Mouse (Mus musculus): ENCODE measurements around the gene Usp49. TPM values are rescaled to one million over a fixed set of nuclear protein-coding genes. Genes with fewer than 3 reads are reported as not detected.

Gene Usp49
- polyA plus RNA-seq, 2 experiments, result 5.0 to 17.6 TPM

DNA sequence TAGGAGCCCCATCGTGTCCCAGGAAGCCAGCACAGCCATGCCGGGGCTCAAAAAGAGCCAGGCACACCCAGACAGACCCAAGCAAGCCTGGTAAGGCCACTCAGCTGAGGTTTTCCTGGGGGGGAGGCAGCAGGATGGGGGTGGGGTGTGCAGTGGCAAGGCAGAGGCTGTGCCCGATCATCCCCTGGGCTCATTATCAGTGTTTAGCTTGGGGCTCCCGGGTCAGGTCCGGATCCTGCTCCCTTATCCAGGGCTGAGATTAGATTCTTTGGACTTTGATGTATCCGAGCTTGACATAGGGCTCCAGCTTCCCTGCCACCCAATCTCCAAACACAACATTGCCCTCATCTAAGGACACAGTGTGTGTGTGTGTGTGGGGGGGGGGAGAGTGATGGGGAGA, 81.4 kb downstream of the Usp49 start:
- DNase-seq (ENCODE audit: low spot score) (no peak), ATAC-seq (ENCODE audit: low FRiP score, low read depth) (no peak)
- no peak overlapping the region for H3K4me3 ChIP-seq (replicated peaks; ENCODE audit: low read length)
- TF ChIP-seq POLR2A (IDR thresholded peaks at IDR 0.05; ENCODE audit: borderline replicate concordance, extremely low read depth, insufficient read depth, insufficient read length), result no peak
- no peak overlapping the region for H3K9ac ChIP-seq (ENCODE audit: low read depth, low read length, severe bottlenecking)
- no peaks in the 10 kb centered on the region for H3K9me3 ChIP-seq (ENCODE audit: control insufficient read depth, low read length)
- no peaks in the 10 kb centered on the region for H3K4me1 ChIP-seq (ENCODE audit: control insufficient read depth, insufficient read depth, low read length)
- no peaks in the 10 kb centered on the region for H3K27me3 ChIP-seq (ENCODE audit: control insufficient read depth, insufficient read depth, low read length)
- WGBS, result 61% methylated on average over 6 of the region's 6 CpGs
- H3K36me3 ChIP-seq (ENCODE audit: control insufficient read depth, insufficient read depth, low read length), result no peaks in the 10 kb centered on the region
- no peak overlapping the region for H3K27ac ChIP-seq (replicated peaks; ENCODE audit: low read depth, low read length)
- no peak overlapping the region for H3K4me2 ChIP-seq (replicated peaks; ENCODE audit: low read depth, low read length, severe bottlenecking)

DNA sequence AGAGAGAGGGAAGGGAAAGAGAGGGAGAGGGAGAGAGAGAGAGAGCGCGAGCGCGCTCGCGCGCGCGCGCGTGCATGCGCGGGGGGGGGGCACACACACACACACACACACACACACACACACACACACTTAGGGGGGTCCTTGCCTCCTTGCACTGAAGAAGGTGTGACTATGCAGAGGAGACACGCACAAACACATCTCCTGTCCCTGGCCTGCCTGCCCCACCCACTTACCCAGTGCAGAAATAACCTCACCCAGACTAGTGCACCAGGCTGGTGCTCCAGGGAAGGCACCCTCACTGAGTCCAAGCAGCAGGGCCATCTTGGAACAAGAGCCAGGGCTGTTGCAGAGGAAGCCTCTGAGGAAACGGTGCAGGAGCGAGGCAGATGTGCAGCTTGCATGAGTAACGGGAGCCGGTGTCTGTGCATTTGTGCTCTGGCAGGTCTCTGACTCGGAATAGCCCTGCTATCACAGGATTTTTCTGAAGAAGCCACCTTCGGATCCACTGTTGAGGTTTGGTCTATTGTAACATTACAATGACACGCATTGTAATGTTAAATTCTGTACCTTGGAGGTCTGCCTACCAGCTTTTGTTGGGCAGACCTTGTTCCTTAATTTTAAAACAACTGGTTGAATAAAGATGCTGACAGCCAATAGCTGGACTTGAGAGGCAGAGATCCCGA, 82.5 kb downstream of the Usp49 start:
- WGBS, result 67% methylated on average over 21 of the region's 22 CpGs
- no peaks in the 10 kb centered on the region for H3K36me3 ChIP-seq (ENCODE audit: control insufficient read depth, insufficient read depth, low read length)
- DNase-seq (ENCODE audit: low spot score), result no peak
- H3K9ac ChIP-seq (ENCODE audit: low read depth, low read length, severe bottlenecking), result no peak overlapping the region
- H3K27me3 ChIP-seq (ENCODE audit: control insufficient read depth, insufficient read depth, low read length), result no peaks in the 10 kb centered on the region
- ATAC-seq (ENCODE audit: low FRiP score, low read depth), result no peak
- no peaks in the 10 kb centered on the region for H3K4me1 ChIP-seq (ENCODE audit: control insufficient read depth, insufficient read depth, low read length)
- H3K4me2 ChIP-seq (replicated peaks; ENCODE audit: low read depth, low read length, severe bottlenecking), result no peak overlapping the region
- TF ChIP-seq POLR2A (IDR thresholded peaks at IDR 0.05; ENCODE audit: borderline replicate concordance, extremely low read depth, insufficient read depth, insufficient read length), result no peak
- no peaks in the 10 kb centered on the region for H3K9me3 ChIP-seq (ENCODE audit: control insufficient read depth, low read length)
- H3K4me3 ChIP-seq (replicated peaks; ENCODE audit: low read length), result no peak overlapping the region
- no peak overlapping the region for H3K27ac ChIP-seq (replicated peaks; ENCODE audit: low read depth, low read length)

DNA sequence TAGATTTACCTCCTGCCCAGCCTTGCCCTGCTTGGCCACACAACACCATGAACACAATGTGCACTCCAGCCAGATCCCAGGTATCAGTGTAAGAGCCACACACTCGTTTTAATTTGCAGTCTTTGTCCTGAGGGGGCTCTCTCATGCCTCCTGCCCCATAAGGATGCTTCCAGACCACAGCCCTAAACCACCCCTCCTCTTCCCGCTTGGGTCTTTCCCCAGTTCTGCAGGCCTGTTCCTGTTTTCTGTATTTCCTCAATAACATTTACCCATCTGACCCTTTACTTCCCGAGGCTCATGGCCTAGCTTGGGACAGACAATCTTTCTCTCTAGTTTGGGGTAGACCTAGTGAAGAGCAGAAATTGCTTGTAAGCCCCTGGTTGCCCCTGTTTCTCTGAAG, 84.5 kb downstream of the Usp49 start:
- no peak for DNase-seq (ENCODE audit: low spot score)
- no peak overlapping the region for H3K9ac ChIP-seq (ENCODE audit: low read depth, low read length, severe bottlenecking)
- H3K4me2 ChIP-seq (replicated peaks; ENCODE audit: low read depth, low read length, severe bottlenecking), result no peak overlapping the region
- no peak overlapping the region for H3K4me3 ChIP-seq (replicated peaks; ENCODE audit: low read length)
- 56% methylated on average over 3 of the region's 3 CpGs for WGBS
- no peaks in the 10 kb centered on the region for H3K9me3 ChIP-seq (ENCODE audit: control insufficient read depth, low read length)
- no peaks in the 10 kb centered on the region for H3K4me1 ChIP-seq (ENCODE audit: control insufficient read depth, insufficient read depth, low read length)
- TF ChIP-seq POLR2A (IDR thresholded peaks at IDR 0.05; ENCODE audit: borderline replicate concordance, extremely low read depth, insufficient read depth, insufficient read length), result no peak
- H3K27ac ChIP-seq (replicated peaks; ENCODE audit: low read depth, low read length), result no peak overlapping the region
- no peaks in the 10 kb centered on the region for H3K27me3 ChIP-seq (ENCODE audit: control insufficient read depth, insufficient read depth, low read length)
- ATAC-seq (ENCODE audit: low FRiP score, low read depth), result no peak
- H3K36me3 ChIP-seq (ENCODE audit: control insufficient read depth, insufficient read depth, low read length), result no peaks in the 10 kb centered on the region

DNA sequence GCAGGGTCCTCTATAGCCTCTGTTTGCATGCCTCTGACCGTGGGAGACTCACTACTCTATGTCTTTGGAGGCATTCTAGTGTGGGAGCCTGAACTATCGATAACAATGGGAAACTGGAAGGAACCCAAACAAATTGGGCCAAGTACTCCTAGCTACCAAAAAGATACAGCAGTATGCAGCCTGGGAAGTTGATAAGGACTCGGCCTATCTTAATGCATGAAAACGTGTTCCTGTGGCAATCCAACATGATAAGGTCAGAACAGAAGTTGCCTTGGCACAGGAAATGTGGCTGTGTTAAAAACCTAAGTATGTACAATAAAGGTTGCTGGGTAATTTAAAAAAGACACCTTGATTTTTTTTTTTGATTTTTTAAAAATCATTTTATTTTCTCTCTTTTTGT, 90.7 kb downstream of the Usp49 start:
- DNase-seq (ENCODE audit: low spot score) (no peak), ATAC-seq (ENCODE audit: low FRiP score, low read depth) (no peak)
- Histone ChIP-seq H3K27ac (replicated peaks; ENCODE audit: low read depth, low read length) (no peak overlapping the region), H3K4me3 (replicated peaks; ENCODE audit: low read length) (no peak overlapping the region), H3K9ac (ENCODE audit: low read depth, low read length, severe bottlenecking) (no peak overlapping the region), H3K4me2 (replicated peaks; ENCODE audit: low read depth, low read length, severe bottlenecking) (no peak overlapping the region), H3K9me3 (ENCODE audit: control insufficient read depth, low read length) (no peaks in the 10 kb centered on the region), H3K27me3 (ENCODE audit: control insufficient read depth, insufficient read depth, low read length) (no peaks in the 10 kb centered on the region), H3K4me1 (ENCODE audit: control insufficient read depth, insufficient read depth, low read length) (no peaks in the 10 kb centered on the region), H3K36me3 (ENCODE audit: control insufficient read depth, insufficient read depth, low read length) (no peaks in the 10 kb centered on the region)
- 87% methylated on average over 4 of the region's 4 CpGs for WGBS
- TF ChIP-seq POLR2A (IDR thresholded peaks at IDR 0.05; ENCODE audit: borderline replicate concordance, extremely low read depth, insufficient read depth, insufficient read length), result no peak

DNA sequence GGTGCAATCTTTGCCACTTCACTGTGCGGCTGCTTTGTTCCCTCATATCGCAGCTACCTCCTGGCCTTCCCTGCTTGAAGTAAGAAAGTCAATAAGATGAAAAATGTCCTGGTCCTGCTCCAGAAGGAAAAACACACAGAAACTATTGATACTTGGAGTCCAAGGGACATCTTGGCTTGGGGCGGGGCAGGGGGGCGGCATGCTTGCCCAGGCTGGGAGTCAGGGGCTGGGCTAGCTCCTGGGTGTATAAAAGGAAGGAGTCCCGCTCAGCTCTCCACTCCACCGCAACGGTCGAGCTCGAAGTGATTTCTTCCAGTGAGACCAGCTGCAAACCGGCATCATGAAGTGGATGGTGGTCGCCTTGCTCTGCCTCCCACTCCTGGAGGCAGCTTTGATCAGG, 96.1 kb downstream of the Usp49 start, which contains the start of gene Pgc:
Gene Pgc, plus strand, starts transcription at position 277 of the 400 bp plus-strand sequence.
- ATAC-seq (ENCODE audit: low FRiP score, low read depth) (no peak), DNase-seq (ENCODE audit: low spot score) (no peak)
- H3K9ac ChIP-seq (ENCODE audit: low read depth, low read length, severe bottlenecking), result no peak within 1 kb of the TSS
- H3K36me3 ChIP-seq (ENCODE audit: control insufficient read depth, insufficient read depth, low read length), result no peaks in the 10 kb centered on the region
- no peak within 1 kb of the TSS for H3K27ac ChIP-seq (replicated peaks; ENCODE audit: low read depth, low read length)
- no peaks in the 10 kb centered on the region for H3K9me3 ChIP-seq (ENCODE audit: control insufficient read depth, low read length)
- H3K27me3 ChIP-seq (ENCODE audit: control insufficient read depth, insufficient read depth, low read length), result no peaks in the 10 kb centered on the region
- no peaks in the 10 kb centered on the region for H3K4me1 ChIP-seq (ENCODE audit: control insufficient read depth, insufficient read depth, low read length)
- WGBS, result 78% methylated on average over 11 of the region's 11 CpGs
- no peak for TF ChIP-seq POLR2A (IDR thresholded peaks at IDR 0.05; ENCODE audit: borderline replicate concordance, extremely low read depth, insufficient read depth, insufficient read length)
- H3K4me3 ChIP-seq (replicated peaks; ENCODE audit: low read length), result no peak within 1 kb of the TSS
- H3K4me2 ChIP-seq (replicated peaks; ENCODE audit: low read depth, low read length, severe bottlenecking), result no peak within 1 kb of the TSS

All from limb, embryonic 14.5 days (tissue).